Mouse (Mus musculus): ENCODE data around the gene Olfr164. TPM values are rescaled to one million over a fixed set of nuclear protein-coding genes. Genes with fewer than 3 reads are reported as not detected.

The Olfr164 gene
- not detected for total RNA-seq (2021)
- polyA plus RNA-seq (2012; rRNA removed), result not detected in 2 replicates
- long read RNA-seq, result 0 reads

DNA sequence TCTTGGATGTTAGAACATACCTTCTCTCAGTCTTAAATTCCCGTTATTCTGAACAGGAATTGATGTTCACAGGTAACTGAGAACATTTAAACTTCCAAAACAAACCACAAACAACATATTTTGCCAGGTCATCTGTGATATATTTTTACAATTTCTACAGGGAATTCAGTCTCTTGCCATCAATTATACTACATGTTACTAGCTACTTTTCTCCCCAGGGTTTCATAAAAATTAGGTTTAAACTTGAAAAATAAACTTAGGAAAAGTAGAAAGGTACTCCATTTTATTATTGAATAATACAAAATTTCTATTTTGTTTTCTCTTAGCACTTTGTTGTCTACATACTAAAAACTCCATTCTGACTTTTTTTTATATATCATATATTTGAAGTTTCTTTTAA is at the start of gene Olfr164:
Gene Olfr164, minus strand, starts transcription at position 101 of the 400 bp plus-strand sequence.
- no peak for DNase-seq

DNA sequence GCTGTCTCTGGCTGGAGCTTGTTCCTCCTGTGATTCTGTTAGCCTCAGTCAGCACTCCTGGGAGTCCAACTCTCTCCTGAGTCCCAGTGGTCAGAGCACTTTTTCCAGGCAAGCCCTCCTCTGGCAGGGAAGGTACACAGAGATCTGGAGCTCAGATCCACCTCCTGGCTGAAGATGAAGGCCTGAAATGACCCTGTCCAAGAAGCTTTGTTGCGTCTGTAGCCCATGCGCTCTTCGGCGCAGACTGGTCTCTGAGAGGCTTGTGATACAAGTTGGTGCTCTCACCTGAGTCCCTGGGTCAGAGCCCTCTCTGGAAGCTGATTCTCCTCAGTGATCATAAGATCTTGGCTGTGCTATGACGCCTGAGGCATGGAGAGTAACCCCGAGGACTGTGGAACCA is 35.2 kb upstream of the Olfr164 start:
- no peak for DNase-seq

DNA sequence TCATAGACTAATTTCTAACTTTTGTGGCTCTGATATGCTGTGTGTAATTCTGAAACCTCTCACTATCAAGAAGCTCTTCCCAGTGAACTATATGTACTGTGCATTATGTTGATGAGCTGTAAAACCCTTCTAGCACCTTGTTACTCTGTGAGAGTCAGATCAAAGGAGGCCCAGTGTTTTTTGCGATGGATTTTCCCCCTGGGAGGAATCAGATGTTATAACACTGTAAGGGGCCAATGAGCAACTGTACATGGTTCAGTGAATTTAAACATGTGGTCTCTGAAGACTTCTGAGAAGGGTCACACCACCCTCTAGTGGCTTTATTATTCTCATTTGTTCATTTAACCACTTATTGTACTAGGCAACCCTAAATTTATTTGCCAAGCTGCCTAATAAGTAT is 50.6 kb downstream of the Olfr164 start:
- no peak for DNase-seq

DNA sequence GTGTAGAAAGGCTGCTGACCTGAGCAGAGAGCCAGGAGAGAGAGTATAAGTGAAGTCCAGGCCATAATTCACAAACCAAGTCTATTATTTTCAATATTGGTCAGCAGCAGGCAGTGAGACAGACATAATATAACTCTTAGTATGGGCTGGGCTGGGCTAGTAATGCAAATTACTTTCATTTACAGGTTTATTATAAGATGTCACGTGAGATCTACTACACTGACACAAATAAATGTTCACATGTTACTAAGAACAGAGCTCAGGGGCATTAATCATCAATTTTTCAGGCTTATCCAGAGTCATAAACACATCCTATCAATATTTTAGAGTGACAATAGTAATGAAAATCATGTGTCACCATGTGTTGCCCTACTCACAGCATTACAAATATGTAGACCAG is 53.1 kb downstream of the Olfr164 start:
- DNase-seq, result no peak

DNA sequence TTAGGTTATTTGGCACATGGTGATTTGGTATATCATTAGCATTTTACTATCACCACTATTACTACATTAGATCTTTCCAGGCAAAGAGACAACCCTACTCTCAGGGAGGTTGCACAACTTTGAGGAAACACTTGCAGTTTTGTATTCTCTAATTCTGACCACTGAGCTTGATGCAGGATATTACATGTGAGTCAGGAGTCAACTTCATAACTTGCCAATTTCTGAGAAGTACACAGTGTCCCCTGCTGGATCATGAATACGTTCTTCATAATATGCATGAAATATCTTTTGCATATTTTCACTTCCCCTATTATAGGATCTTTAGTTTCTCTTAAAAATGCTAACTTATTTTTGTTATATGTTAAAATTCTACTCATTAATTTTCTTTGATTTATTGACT is 68.0 kb downstream of the Olfr164 start:
- no peak for DNase-seq

DNA sequence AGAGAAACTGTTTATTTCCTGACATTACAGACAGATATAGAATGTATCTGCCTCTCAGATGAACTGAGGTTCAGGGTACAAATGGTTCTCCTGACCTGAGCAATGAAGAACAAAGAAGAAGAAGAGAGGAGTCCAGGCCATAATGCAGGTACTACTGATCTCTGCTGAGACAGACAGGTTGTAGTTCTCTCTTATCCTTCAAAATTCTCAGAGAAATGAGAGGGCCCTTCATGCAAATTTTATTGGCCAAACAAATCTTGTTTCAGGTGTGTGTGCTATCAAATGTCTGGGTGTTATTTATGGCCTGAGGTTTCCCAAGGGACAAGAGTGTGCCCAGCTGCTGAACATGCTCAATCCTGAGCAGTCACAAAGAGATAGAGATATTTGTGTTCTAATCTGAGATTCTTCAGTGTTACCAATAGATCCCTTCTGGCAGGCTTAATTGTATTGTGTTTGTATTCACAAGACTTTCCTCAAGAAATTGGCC is 72.3 kb downstream of the Olfr164 start:
- DNase-seq, result no peak

DNA sequence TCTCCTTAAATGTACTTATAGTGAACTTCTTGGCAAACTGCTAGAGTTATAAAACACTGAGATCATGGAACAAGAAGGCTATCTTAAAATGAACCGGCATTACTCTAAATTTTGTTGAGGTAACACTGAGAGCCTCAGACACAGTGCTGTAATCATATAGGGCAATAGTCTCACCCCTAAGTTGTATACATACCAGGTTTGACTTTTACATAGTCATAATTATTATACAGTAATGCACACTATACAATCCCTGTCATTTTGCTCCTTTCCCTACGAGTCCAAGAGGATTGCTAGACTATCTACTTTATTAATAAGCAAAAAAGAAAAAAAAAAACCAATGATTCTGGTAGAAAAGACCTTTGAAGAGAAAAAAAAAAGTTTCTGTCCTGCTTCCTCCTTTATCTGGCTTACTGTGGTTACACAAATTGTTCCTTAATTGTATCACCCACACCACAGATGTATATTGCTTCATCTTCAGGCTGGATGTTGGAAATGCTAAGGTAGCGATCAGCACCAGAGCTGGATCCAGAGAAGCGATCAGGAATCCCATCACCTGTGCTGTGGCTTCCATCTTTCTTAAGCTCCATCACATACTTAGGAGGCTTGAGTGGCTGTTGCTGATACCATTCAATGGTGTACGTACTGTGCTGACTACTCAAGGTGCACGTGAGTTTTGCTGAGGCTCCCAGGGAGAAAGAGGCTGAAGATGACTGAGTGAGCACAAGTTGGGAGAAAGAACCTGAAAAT is 72.9 kb downstream of the Olfr164 start:
- DNase-seq, result no peak

DNA sequence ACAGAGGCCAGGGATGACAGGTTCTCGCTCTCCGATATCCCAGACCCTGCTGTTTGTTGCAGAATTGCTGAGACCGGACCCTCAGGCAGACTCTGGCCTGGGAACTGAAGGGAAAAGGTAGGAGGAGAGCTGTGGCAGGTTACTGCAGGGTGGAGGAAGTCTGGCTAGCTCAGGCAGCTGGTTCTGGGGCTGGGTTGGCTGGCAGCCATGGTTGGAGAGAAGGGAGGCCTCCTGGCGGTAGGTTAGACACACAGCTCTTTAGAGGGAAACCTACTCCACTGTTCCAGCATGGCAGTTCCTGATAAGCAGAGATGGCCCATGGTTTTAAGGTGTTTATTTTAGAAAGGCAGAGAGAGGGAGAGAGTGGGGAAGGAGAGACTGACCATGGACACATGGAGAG is 77.1 kb downstream of the Olfr164 start:
- DNase-seq, result no peak

Small RNAs within 50 kb of the gene (microRNA-seq; reads per million reads assigned to microRNA genes)
- 0 reads per million in 2 experiments for gene Gm23612

Other genes starting within 250 kb of the Olfr164 start
- gene Olfr165, start 109.1 kb upstream of the Olfr164 start, total RNA-seq (2021), result not detected
- not detected in 2 replicates for gene Olfr165, start 109.1 kb upstream of the Olfr164 start, polyA plus RNA-seq (2012; rRNA removed)
- gene Olfr166, start 169.6 kb upstream of the Olfr164 start, total RNA-seq (2021), result not detected
- not detected in 2 replicates for gene Olfr166, start 169.6 kb upstream of the Olfr164 start, polyA plus RNA-seq (2012; rRNA removed)
- not detected for gene Olfr167, start 208.2 kb upstream of the Olfr164 start, total RNA-seq (2021)
- not detected in 2 replicates for gene Olfr167, start 208.2 kb upstream of the Olfr164 start, polyA plus RNA-seq (2012; rRNA removed)
- gene Olfr168, start 221.5 kb upstream of the Olfr164 start, total RNA-seq (2021), result not detected
- not detected in 2 replicates for gene Olfr168, start 221.5 kb upstream of the Olfr164 start, polyA plus RNA-seq (2012; rRNA removed)